Mouse (Mus musculus) erythroid progenitor cell, adult 5-6 weeks (primary cell): ENCODE measurements at regions not wholly inside any gene's neighbourhood (a gene's known extent, or its start where the extent isn't known, plus 50 kb on each side); places are given as distances from the start of the nearest gene placed in this dataset.

ENCODE experiments used
- ATAC-seq: replicated peaks from 2 replicates; pipeline ENCODE4 v1.8.0; 2016; ENCODE audit warnings: moderate number of reproducible peaks, mild to moderate bottlenecking, moderate TSS enrichment, inconsistent platforms; ENCODE audit not compliant: poor library complexity, low FRiP score, severe bottlenecking

DNA sequence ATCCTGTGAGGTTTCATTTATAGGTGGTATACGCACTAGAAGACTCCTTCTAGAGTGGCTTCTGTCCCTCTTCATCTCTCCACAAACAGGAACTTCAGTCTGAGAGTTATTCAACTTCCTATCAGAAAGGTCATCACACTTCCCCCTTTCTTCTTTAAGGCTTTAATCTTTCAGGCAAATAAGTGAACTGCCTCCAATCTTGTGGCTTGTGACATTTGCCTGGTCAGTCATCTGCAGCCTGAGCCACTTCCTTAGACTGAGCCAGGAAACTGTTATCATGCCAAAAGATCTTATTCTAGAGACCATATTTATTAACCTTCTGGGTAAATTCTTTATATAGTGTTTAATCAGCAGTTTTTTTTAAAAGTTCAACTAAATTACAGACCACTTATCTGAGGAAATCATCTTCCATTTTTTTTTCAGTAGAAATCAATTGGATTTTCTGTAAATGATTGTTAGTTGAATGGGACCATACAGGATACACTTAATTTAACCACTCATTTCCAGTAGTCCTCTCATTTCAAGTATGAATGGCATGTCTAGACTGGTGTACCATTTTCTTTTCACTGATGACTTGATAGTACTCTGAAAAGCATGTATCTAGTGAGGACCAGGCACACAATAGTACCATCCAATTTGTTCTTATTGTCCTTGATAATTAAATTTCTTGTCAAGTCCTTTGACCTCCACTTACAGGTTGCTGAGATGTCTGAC is 234.4 kb downstream of the Rprm start:
- ATAC-seq: no peak
